Mouse (Mus musculus) brown adipose tissue, adult 24 weeks (tissue): Measurements from ENCODE around the gene Csf3r. TPM values are rescaled to one million over a fixed set of nuclear protein-coding genes. Genes with fewer than 3 reads are reported as not detected.
A peak's percentile ranks its signal among the peaks of the same experiment; 100 is the strongest.

Experiments
- H3K27ac ChIP-seq: fragments of 200-500 bp; replicated peaks from 2 replicates; pipeline ENCODE4 v1.5.1; 2012; ENCODE audit warnings: low read depth, mild to moderate bottlenecking, low read length
- H3K4me1 ChIP-seq: fragments of 200-500 bp; 2 replicates; pipeline ENCODE4 v1.6.1; 2012; ENCODE audit warnings: low read length, mixed read lengths; ENCODE audit not compliant: control insufficient read depth, insufficient read depth, insufficient read length
- H3K4me3 ChIP-seq: fragments of 200-500 bp; 2 replicates; pipeline ENCODE4 v1.5.1; 2012; ENCODE audit warnings: low read depth, mild to moderate bottlenecking, low read length, moderate library complexity; ENCODE audit not compliant: insufficient read depth
- polyA plus RNA-seq: library from polyadenylated mRNA; stranded (reverse); fragments of >200 nt; gene quantifications from 2 replicates; pipeline ENCODE4 v1.2.4, GENCODE M21; 2012; ENCODE audit not compliant: missing spikeins, insufficient read depth, insufficient read length

The Csf3r gene
- polyA plus RNA-seq, 1 experiment, result 1.5 TPM

- Histone ChIP-seq H3K4me1 (no peaks in the 10 kb centered on the region), H3K4me3 (no peak overlapping the region), H3K27ac (no peak overlapping the region)
Observed at GRCm38 (mm10) chr4:126027980-126028379, 3.6 kb downstream of the Csf3r start.

GRCm38 (mm10) chr4:126029042-126029441 lies 4.7 kb downstream of the Csf3r start:
- Histone ChIP-seq H3K4me1 (no peaks in the 10 kb centered on the region), H3K4me3 (no peak overlapping the region), H3K27ac (no peak overlapping the region)

GRCm38 (mm10) chr4:126030705-126031104 lies 6.4 kb downstream of the Csf3r start:
- Histone ChIP-seq H3K27ac (no peak overlapping the region), H3K4me3 (no peak overlapping the region), H3K4me1 (no peaks in the 10 kb centered on the region)

GRCm38 (mm10) chr4:126035413-126035812 lies 11.1 kb downstream of the Csf3r start:
- Histone ChIP-seq H3K4me3 (no peak overlapping the region), H3K27ac (no peak overlapping the region), H3K4me1 (no peaks in the 10 kb centered on the region)

DNA sequence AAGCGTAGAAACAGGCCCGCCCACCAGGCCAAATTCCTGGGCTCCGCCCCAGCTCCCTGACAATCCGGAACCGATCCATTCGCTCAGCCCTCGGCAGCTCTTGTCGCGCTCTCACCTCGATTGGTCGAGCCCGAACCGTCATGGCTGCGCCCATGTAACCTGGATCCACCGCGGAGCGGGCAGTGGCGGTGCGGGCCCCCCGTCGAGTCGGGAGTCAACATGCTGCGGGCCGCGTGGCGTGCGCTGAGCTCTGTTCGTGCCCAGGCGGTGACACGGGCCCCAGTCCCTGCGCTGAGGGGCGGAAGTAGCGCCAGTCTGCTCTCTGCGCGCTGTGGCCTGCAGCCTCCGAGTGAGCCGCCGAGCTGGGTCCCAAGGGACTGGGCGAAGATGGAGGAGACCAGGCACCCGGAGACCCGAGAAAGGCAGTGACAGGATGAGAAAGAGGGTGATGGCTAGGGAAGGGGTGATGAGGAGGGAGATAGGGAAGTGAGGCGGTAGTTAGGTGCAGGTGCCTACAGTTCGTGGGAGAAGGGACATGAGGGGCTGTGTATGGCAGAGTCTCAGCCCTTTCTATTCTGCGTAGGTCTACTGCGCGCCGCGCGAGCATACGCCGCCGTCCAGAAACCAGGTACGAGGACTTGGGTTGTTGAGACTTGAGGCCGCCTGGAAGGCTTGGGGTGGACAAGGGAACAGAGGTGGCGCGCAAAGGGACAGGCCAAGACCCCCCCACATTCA lies 22.7 kb downstream of the Csf3r start, which contains the start of gene Mrps15:
TSS of gene Mrps15 (plus strand) at position 75 of the 735 bp plus-strand sequence.
- Histone ChIP-seq H3K27ac (peak within 1 kb of the TSS; percentile 72), H3K4me1 (no peaks in the 10 kb centered on the region), H3K4me3 (peak within 1 kb of the TSS; percentile 98)

- Histone ChIP-seq H3K4me3 (no peak overlapping the region), H3K4me1 (no peaks in the 10 kb centered on the region), H3K27ac (no peak overlapping the region)
Observed at GRCm38 (mm10) chr4:126051617-126052016, 27.3 kb downstream of the Csf3r start.

- peak overlapping the region; percentile 76 for H3K4me3 ChIP-seq
- no peaks in the 10 kb centered on the region for H3K4me1 ChIP-seq
- no peak overlapping the region for H3K27ac ChIP-seq
Observed at GRCm38 (mm10) chr4:126057207-126058133, 33.1 kb downstream of the Csf3r start.

- Histone ChIP-seq H3K27ac (no peak within 1 kb of the TSS), H3K4me3 (peak within 1 kb of the TSS; percentile 76), H3K4me1 (no peaks in the 10 kb centered on the region)
Observed at GRCm38 (mm10) chr4:126058134-126058996, 34.0 kb downstream of the Csf3r start, which contains the start of gene Oscp1. Gene Oscp1, plus strand, starts transcription at chr4:126058565.

GRCm38 (mm10) chr4:126058997-126059362 lies 34.6 kb downstream of the Csf3r start:
- Histone ChIP-seq H3K27ac (no peak overlapping the region), H3K4me3 (peak overlapping the region; percentile 76; the same call in 1 of the 2 replicates), H3K4me1 (no peaks in the 10 kb centered on the region)

DNA sequence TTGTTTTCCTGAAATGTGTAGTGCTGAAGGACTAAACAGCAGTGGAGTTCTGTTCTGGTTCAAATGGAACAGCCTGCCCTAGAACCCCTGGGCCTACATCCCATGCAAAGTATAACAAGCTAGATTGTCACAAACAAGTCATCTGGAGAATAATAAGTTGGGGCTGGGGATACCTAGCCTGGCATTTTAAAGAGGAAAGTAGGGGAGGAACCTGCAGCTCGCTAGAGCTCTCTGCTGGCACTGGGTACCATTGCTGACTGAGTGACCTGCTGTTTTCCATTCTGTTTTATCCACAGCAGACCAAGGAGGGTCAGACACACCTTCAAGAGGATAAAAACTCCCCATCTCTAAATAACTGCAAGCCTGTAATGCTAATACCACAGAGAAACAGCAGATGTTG lies 38.5 kb downstream of the Csf3r start:
- H3K4me1 ChIP-seq, result peaks cover 4% of the 10 kb centered on the region; the same call in 1 of the 2 replicates
- H3K4me3 ChIP-seq, result no peak overlapping the region

DNA sequence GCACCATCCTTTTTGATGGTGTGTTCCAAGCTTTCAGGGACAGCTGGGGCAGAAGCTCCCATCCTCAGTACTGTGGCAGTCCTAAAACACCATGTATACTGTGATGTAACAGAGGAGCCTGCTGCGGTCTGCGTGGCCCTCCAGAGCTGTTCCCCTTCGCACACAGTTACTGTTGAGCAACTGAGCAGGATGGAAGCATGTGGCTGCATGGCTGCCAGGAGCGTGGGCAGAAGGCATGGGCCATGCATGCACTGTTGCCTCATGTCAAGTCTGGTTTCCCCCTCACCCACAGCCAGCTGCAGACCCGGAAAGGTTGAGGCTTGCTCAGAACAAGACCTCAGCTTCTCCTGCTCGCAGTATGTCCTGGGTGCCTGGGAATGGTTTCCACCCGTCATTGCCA lies 40.9 kb downstream of the Csf3r start:
- Histone ChIP-seq H3K4me3 (no peak overlapping the region), H3K4me1 (peaks cover 4% of the 10 kb centered on the region; the same call in 1 of the 2 replicates), H3K27ac (no peak overlapping the region)

More for the DNA sequence above, 38.5 kb downstream of the Csf3r start:
- no peak overlapping the region for H3K27ac ChIP-seq

GRCm38 (mm10) chr4:126067401-126068077 lies 43.2 kb downstream of the Csf3r start:
- H3K27ac ChIP-seq, result peak overlapping the region; percentile 39; the same call in 1 of the 2 replicates
- peaks cover 4% of the 10 kb centered on the region; the same call in 1 of the 2 replicates for H3K4me1 ChIP-seq
- H3K4me3 ChIP-seq, result no peak overlapping the region

GRCm38 (mm10) chr4:126068842-126069241 lies 44.5 kb downstream of the Csf3r start:
- H3K27ac ChIP-seq, result no peak overlapping the region
- H3K4me1 ChIP-seq, result peaks cover 4% of the 10 kb centered on the region; the same call in 1 of the 2 replicates
- H3K4me3 ChIP-seq, result no peak overlapping the region

- peaks cover 8% of the 10 kb centered on the region; the same call in 1 of the 2 replicates for H3K4me1 ChIP-seq
- H3K4me3 ChIP-seq, result no peak overlapping the region
- no peak overlapping the region for H3K27ac ChIP-seq
Observed at GRCm38 (mm10) chr4:126077833-126078232, 53.5 kb downstream of the Csf3r start.
